Mouse (Mus musculus) stomach, postnatal 0 days (tissue): ENCODE measurements around the gene Zmynd12. TPM values are rescaled to one million over a fixed set of nuclear protein-coding genes. Genes with fewer than 3 reads are reported as not detected.

Experiments
- ATAC-seq: fragments of 200-750 bp; cut with Nextera tagmentation; 2 replicates; pipeline ENCODE4 v1.8.0; 2017; ENCODE audit not compliant: low FRiP score, low TSS enrichment
- DNase-seq: peaks from one replicate; pipeline ENCODE4 v3.0.0-alpha.2; 2016; ENCODE audit warnings: low spot score
- H3K27ac ChIP-seq: fragments of 300-500 bp; sonication (generic); replicated peaks from 2 replicates; pipeline ENCODE4 v1.5.1; 2014; ENCODE audit warnings: mild to moderate bottlenecking, control low read depth
- H3K27me3 ChIP-seq: fragments of 300-500 bp; sonication (generic); 2 replicates; pipeline ENCODE4 v1.6.1; 2014; ENCODE audit warnings: low read length; ENCODE audit not compliant: control insufficient read depth, insufficient read depth
- H3K36me3 ChIP-seq: fragments of 300-500 bp; sonication (generic); 2 replicates; pipeline ENCODE4 v1.6.1; 2014; ENCODE audit warnings: low read length, mixed read lengths; ENCODE audit not compliant: control insufficient read depth, insufficient read depth
- H3K4me1 ChIP-seq: fragments of 300-500 bp; sonication (generic); replicated peaks from 2 replicates; pipeline ENCODE4 v1.6.1; 2014; ENCODE audit warnings: antibody characterized with exemption; ENCODE audit not compliant: control insufficient read depth, insufficient read depth
- H3K4me2 ChIP-seq: fragments of 300-500 bp; sonication (generic); replicated peaks from 2 replicates; pipeline ENCODE4 v1.6.1; 2014; ENCODE audit warnings: low read depth, mild to moderate bottlenecking, control low read depth, moderate library complexity
- H3K4me3 ChIP-seq: fragments of 300-500 bp; sonication (generic); 2 replicates; pipeline ENCODE4 v1.5.1; 2014; ENCODE audit warnings: low read depth, low read length, control low read depth
- H3K9ac ChIP-seq: fragments of 300-500 bp; sonication (generic); 2 replicates; pipeline ENCODE4 v1.6.1; 2014; ENCODE audit warnings: mild to moderate bottlenecking, low read length, control low read depth, mixed read lengths
- H3K9me3 ChIP-seq: fragments of 300-500 bp; sonication (generic); 2 replicates; pipeline ENCODE4 v1.6.1; 2016; ENCODE audit warnings: low read length; ENCODE audit not compliant: control insufficient read depth
- CTCF ChIP-seq: IDR thresholded peaks from 2 replicates; pipeline ENCODE4 v1.5.1; 2016; ENCODE audit warnings: antibody characterized with exemption, low read depth, mild to moderate bottlenecking, moderate library complexity
- EP300 ChIP-seq: optimal IDR thresholded peaks from 2 replicates; pipeline ENCODE3; 2016; ENCODE audit warnings: antibody characterized with exemption
- WGBS: fragments of 180-500 bp; shearing (Covaris S2); extraction: QIAGEN DNeasy Blood & Tissue Kit; methylation state at CpG from one replicate; pipeline ENCODE4 v1.1.7; 2014; 5-methylcytosine and 5-hydroxymethylcytosine counted together
- polyA plus RNA-seq: library from polyadenylated mRNA; unstranded; fragments of >200 nt; fragmentation: Nextera tagmentation; extraction: Ambion mirVana; gene quantifications from 2 replicates; pipeline ENCODE4 v1.2.1, GENCODE M21; 2015

The Zmynd12 gene
- polyA plus RNA-seq, 1 experiment from 2014 or later = 0.15 TPM

DNA sequence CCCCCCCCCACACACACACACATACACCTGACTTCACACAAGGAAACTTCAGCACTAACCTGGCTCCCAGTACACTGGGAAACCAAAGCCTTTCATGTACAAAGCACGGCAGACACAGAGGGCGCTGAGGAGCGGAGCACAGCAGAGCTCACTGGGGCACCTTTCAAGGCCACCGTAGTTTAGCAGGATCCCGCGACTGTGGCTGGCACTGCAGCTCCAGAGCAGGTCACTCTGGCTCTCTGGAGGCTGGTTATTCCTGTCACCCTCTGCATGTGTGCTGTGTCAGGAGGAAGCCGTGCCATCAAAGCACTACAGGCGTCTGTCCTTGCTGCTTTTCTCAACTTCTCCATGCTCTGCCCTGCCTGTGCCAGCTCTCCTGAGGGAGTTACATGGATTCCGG, 60.4 kb downstream of the Zmynd12 start:
- H3K4me3 ChIP-seq = no peak overlapping the region
- ATAC-seq = 0 out of 2 replicates have a peak, but pooled peaks have one; percentile 40
- H3K27ac ChIP-seq = no peak overlapping the region
- H3K36me3 ChIP-seq = no peaks in the 10 kb centered on the region
- DNase-seq = peak; percentile 42
- no peaks in the 10 kb centered on the region for H3K9me3 ChIP-seq
- no peaks in the 10 kb centered on the region for H3K27me3 ChIP-seq
- 55% methylated on average over 9 of the region's 9 CpGs for WGBS
- H3K4me2 ChIP-seq = no peak overlapping the region
- H3K9ac ChIP-seq = no peak overlapping the region
- H3K4me1 ChIP-seq = no peaks in the 10 kb centered on the region
- TF ChIP-seq EP300 (no peak), CTCF (peak; percentile 29; the same call in 1 of the 2 replicates)

- WGBS = 75% methylated on average over 7 of the region's 7 CpGs
- no peak for ATAC-seq
These were observed 62.3 kb downstream of the Zmynd12 start for GRCm38 (mm10) chr4:119484882-119485281.

GRCm38 (mm10) chr4:119489666-119490065, 67.1 kb downstream of the Zmynd12 start:
- H3K4me1 ChIP-seq = no peaks in the 10 kb centered on the region
- 0 out of 2 replicates have a peak, but pooled peaks cover 3% of the 10 kb centered on the region for H3K27me3 ChIP-seq
- no peak overlapping the region for H3K4me3 ChIP-seq
- DNase-seq (no peak), ATAC-seq (no peak)
- H3K27ac ChIP-seq = no peak overlapping the region
- no peak overlapping the region for H3K4me2 ChIP-seq
- H3K9ac ChIP-seq = no peak overlapping the region
- TF ChIP-seq CTCF = no peak
- TF ChIP-seq EP300 = no peak
- WGBS = 87% methylated on average over 10 of the region's 10 CpGs
- no peaks in the 10 kb centered on the region for H3K36me3 ChIP-seq
- H3K9me3 ChIP-seq = no peaks in the 10 kb centered on the region

More at GRCm38 (mm10) chr4:119484882-119485281, 62.3 kb downstream of the Zmynd12 start:
- Histone ChIP-seq H3K9me3 (no peaks in the 10 kb centered on the region), H3K4me3 (no peak overlapping the region), H3K27ac (no peak overlapping the region), H3K27me3 (no peaks in the 10 kb centered on the region), H3K4me1 (no peaks in the 10 kb centered on the region), H3K4me2 (no peak overlapping the region), H3K36me3 (no peaks in the 10 kb centered on the region), H3K9ac (no peak overlapping the region)
- TF ChIP-seq EP300 = no peak
- no peak for TF ChIP-seq CTCF
- DNase-seq = no peak

DNA sequence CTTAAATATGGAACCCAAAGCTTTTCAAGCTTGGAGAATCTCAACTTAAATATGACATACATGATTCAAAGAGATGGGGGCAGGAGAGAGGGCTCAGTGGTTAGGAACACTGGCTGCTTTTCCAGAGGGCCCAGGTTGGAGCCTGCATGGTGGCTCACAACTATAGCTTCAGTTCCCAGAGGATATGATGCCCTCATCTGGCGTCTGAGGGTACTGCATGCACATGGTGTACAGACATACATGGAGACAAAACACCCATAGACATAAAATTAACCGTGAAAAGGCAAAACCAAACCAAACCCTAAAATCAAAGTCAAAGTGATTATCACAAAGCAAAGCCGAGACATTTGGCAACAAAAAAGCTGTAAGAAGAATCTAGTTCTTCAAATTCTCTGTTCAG, 68.2 kb downstream of the Zmynd12 start:
- H3K36me3 ChIP-seq = no peaks in the 10 kb centered on the region
- H3K27me3 ChIP-seq = 0 out of 2 replicates have a peak, but pooled peaks cover 3% of the 10 kb centered on the region
- no peak overlapping the region for H3K27ac ChIP-seq
- TF ChIP-seq EP300 (no peak), CTCF (peak; percentile 59)
- H3K9me3 ChIP-seq = no peaks in the 10 kb centered on the region
- H3K4me2 ChIP-seq = no peak overlapping the region
- DNase-seq (peak; percentile 27), ATAC-seq (no peak)
- no peak overlapping the region for H3K4me3 ChIP-seq
- 80% methylated on average over 3 of the region's 3 CpGs for WGBS
- H3K9ac ChIP-seq = no peak overlapping the region
- H3K4me1 ChIP-seq = no peaks in the 10 kb centered on the region

DNA sequence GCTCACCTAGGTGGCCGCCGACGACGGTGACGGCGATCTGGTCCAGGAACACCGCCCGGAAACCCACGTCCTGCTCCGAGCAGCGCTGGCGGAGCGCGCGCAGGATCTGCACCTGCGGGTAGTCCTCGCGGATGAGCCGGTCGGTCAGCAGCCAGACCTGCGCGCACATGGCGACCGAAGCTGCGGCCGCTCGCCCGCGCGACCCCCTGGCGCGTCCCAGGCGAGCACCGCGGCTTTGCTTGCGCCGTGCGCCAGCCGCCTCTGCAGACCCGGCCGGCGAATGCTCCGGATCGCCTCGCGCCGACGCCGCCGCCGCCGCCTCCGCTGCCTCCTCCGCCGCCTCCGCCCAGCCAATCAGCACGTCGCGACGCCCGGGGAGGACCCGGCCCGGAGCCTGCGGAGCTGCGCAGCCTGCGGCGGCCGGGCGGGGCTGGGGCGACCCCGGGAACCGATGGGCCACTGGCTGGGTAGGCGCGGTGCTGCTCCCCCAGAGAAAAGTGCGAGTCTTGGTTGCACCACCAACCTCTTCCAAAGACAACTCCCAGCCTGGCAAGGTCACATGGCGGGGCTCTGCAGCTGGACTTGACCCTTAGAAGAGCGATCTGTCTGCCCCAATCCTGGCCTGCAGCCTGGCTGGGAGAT, 69.8 kb downstream of the Zmynd12 start, which contains the start of gene Rimkla:
Rimkla (minus strand) TSS at position 338 of the 642 bp plus-strand sequence.
- ATAC-seq = peak; percentile 83
- no peak within 1 kb of the TSS for H3K27ac ChIP-seq
- no peaks in the 10 kb centered on the region for H3K4me1 ChIP-seq
- under 1% methylated on average over 71 of the region's 77 CpGs for WGBS
- H3K36me3 ChIP-seq = no peaks in the 10 kb centered on the region
- H3K9ac ChIP-seq = peak within 1 kb of the TSS; percentile 55
- peak; percentile 70 for DNase-seq
- H3K27me3 ChIP-seq = 0 out of 2 replicates have a peak, but pooled peaks cover 3% of the 10 kb centered on the region
- H3K4me2 ChIP-seq = peak within 1 kb of the TSS; percentile 94
- H3K4me3 ChIP-seq = peak within 1 kb of the TSS; percentile 51
- TF ChIP-seq CTCF = no peak
- TF ChIP-seq EP300 = no peak
- H3K9me3 ChIP-seq = no peaks in the 10 kb centered on the region

DNA sequence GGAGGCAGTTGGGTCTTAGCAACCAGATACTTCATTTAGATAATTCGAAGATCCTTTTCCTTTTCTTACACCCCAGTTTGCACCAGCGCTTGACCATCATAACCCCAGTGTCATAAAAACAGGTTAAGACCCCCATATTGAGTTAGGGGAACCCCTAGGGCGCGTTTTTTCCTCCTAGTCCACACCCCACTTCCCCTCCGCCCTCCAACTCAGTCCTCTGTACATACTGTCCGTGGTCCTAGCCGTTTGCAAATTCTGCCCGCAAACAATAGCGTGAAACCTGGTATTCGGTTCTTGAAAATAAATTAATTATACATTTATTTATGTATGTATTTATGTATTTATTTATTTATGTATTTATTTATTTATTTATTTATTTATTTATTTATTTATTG, 70.3 kb downstream of the Zmynd12 start:
- Histone ChIP-seq H3K9me3 (no peaks in the 10 kb centered on the region), H3K36me3 (no peaks in the 10 kb centered on the region), H3K4me3 (peak overlapping the region; percentile 51), H3K4me1 (no peaks in the 10 kb centered on the region), H3K9ac (peak overlapping the region; percentile 55), H3K4me2 (peak overlapping the region; percentile 94), H3K27me3 (0 out of 2 replicates have a peak, but pooled peaks cover 3% of the 10 kb centered on the region), H3K27ac (no peak overlapping the region)
- DNase-seq (no peak), ATAC-seq (no peak)
- WGBS = 37% methylated on average over 10 of the region's 10 CpGs
- no peak for TF ChIP-seq CTCF
- TF ChIP-seq EP300 = no peak
